Mouse (Mus musculus) CH12.LX (cell line): ENCODE results near the gene Vgll2. TPM values are rescaled to one million over a fixed set of nuclear protein-coding genes. Genes with fewer than 3 reads are reported as not detected.
A peak's percentile ranks its signal among the peaks of the same experiment; 100 is the strongest.

ENCODE experiments used
- DNase-seq: peaks from one replicate; pipeline ENCODE4 v3.0.0-alpha.2; 2013; ENCODE audit errors: extremely low read depth
- H3K27ac ChIP-seq: 2 replicates; pipeline ENCODE4 v1.5.1; 2012; ENCODE audit warnings: low read depth, mild to moderate bottlenecking, control low read depth, moderate library complexity; ENCODE audit not compliant: insufficient read depth
- H3K27me3 ChIP-seq: replicated peaks from 2 replicates; pipeline ENCODE3; 2012; ENCODE audit warnings: inconsistent platforms
- H3K36me3 ChIP-seq, 2 experiments: replicated peaks in 1 of 2; 2 replicates each; pipeline versions ENCODE3 to v1.6.1; 2012; ENCODE audit warnings: inconsistent platforms in 1 of 2, low read length in 1 of 2, mild to moderate bottlenecking in 1 of 2, mixed read lengths in 1 of 2, moderate library complexity in 1 of 2; ENCODE audit not compliant: control insufficient read depth in 1 of 2, insufficient read depth in 1 of 2
- H3K4me1 ChIP-seq, 2 experiments: 2 replicates each; pipeline ENCODE4 v1.6.1; 2012; ENCODE audit warnings: inconsistent platforms in 1 of 2, moderate library complexity in 1 of 2; ENCODE audit not compliant: insufficient read depth in 2 of 2, control insufficient read depth in 1 of 2
- H3K4me2 ChIP-seq: 2 replicates; pipeline ENCODE4 v1.6.1; 2012; ENCODE audit warnings: low read depth, mild to moderate bottlenecking, control low read depth; ENCODE audit not compliant: poor library complexity, insufficient read depth, severe bottlenecking
- H3K4me3 ChIP-seq, 3 experiments: fragments of 150-350 bp in 1 of 3; sonication (generic) in 1 of 3; replicated peaks in 1 of 3; 2 replicates each; pipeline versions ENCODE3 to v1.5.1; 2011 to 2012; ENCODE audit warnings: low read depth in 2 of 3, low read length in 2 of 3, mild to moderate bottlenecking in 2 of 3, moderate library complexity in 2 of 3, control low read depth in 1 of 3, improper control_type of control experiment in 1 of 3, inconsistent platforms in 1 of 3, mixed read lengths in 1 of 3; ENCODE audit not compliant: poor library complexity in 1 of 3
- H3K79me2 ChIP-seq: replicated peaks from 2 replicates; pipeline ENCODE4 v1.6.1; 2012; ENCODE audit warnings: mild to moderate bottlenecking, moderate library complexity; ENCODE audit not compliant: control insufficient read depth, poor library complexity, insufficient read depth, severe bottlenecking; ENCODE audit errors: extremely low read depth
- H3K9ac ChIP-seq: 2 replicates; pipeline ENCODE4 v1.6.1; 2012; ENCODE audit warnings: low read depth, mild to moderate bottlenecking, control low read depth, moderate library complexity; ENCODE audit not compliant: insufficient read depth
- H3K9me3 ChIP-seq: replicated peaks from 2 replicates; pipeline ENCODE3; 2012; ENCODE audit warnings: low read length, inconsistent platforms, mixed read lengths
- CHD2 ChIP-seq: IDR thresholded peaks from 2 replicates; pipeline ENCODE4 v1.6.1; 2011; ENCODE audit warnings: low read length, improper control_type of control experiment
- CTCF ChIP-seq, 2 experiments: IDR thresholded peaks in 1 of 2; conservative IDR thresholded peaks in 1 of 2; 2 replicates each; pipeline ENCODE4 v1.5.1; 2011 to 2012; ENCODE audit warnings: low read depth in 2 of 2, low read length in 2 of 2, improper control_type of control experiment in 1 of 2, inconsistent platforms in 1 of 2, mild to moderate bottlenecking in 1 of 2, moderate library complexity in 1 of 2
- EP300 ChIP-seq: IDR thresholded peaks from 2 replicates; pipeline ENCODE4 v1.6.1; 2011; ENCODE audit warnings: low read length, improper control_type of control experiment
- HCFC1 ChIP-seq: IDR thresholded peaks from 2 replicates; pipeline ENCODE4 v1.6.1; 2012; ENCODE audit warnings: low read depth, mild to moderate bottlenecking, inconsistent platforms, low read length, improper control_type of control experiment
- IRF4 ChIP-seq: IDR thresholded peaks from 2 replicates; pipeline ENCODE4 v1.6.1; 2014; ENCODE audit warnings: low read depth, mild to moderate bottlenecking, inconsistent platforms, low read length, improper control_type of control experiment
- KAT2A ChIP-seq: IDR thresholded peaks from 2 replicates; pipeline ENCODE4 v1.6.1; 2012; ENCODE audit warnings: low read length, improper control_type of control experiment, inconsistent platforms; ENCODE audit not compliant: insufficient replicate concordance
- MAFK ChIP-seq: IDR thresholded peaks from 2 replicates; pipeline ENCODE4 v1.6.1; 2011; ENCODE audit warnings: low read length, improper control_type of control experiment; ENCODE audit not compliant: insufficient replicate concordance
- MAX ChIP-seq: IDR thresholded peaks from 2 replicates; pipeline ENCODE4 v1.6.1; 2011; ENCODE audit warnings: low read length, improper control_type of control experiment
- MEF2A ChIP-seq: IDR thresholded peaks from 2 replicates; pipeline ENCODE4 v1.6.1; 2014; ENCODE audit warnings: low read depth, mild to moderate bottlenecking, inconsistent platforms, low read length, improper control_type of control experiment, borderline replicate concordance
- MYC ChIP-seq: IDR thresholded peaks from 2 replicates; pipeline ENCODE4 v1.6.1; 2011; ENCODE audit warnings: low read depth, mild to moderate bottlenecking, improper control_type of control experiment, low read length
- NELFE ChIP-seq: IDR thresholded peaks from 2 replicates; pipeline ENCODE4 v1.6.1; 2011; ENCODE audit warnings: low read depth, low read length, improper control_type of control experiment
- PAX5 ChIP-seq: IDR thresholded peaks from 2 replicates; pipeline ENCODE4 v1.6.1; 2012; ENCODE audit warnings: low read length, inconsistent platforms, mixed read lengths
- POLR2AphosphoS2 ChIP-seq: IDR thresholded peaks from 2 replicates; pipeline ENCODE4 v1.6.1; 2011; ENCODE audit warnings: low read depth, low read length, improper control_type of control experiment
- RAD21 ChIP-seq: IDR thresholded peaks from 2 replicates; pipeline ENCODE4 v1.6.1; 2011; ENCODE audit warnings: low read depth, mild to moderate bottlenecking, low read length, improper control_type of control experiment, moderate library complexity
- RCOR1 ChIP-seq: conservative IDR thresholded peaks from 2 replicates; pipeline ENCODE4 v1.6.1; 2012; ENCODE audit warnings: low read depth, mild to moderate bottlenecking, inconsistent platforms, low read length, improper control_type of control experiment
- SMC3 ChIP-seq: IDR thresholded peaks from 2 replicates; pipeline ENCODE4 v1.6.1; 2011; ENCODE audit warnings: low read depth, low read length, improper control_type of control experiment
- TCF12 ChIP-seq: IDR thresholded peaks from 2 replicates; pipeline ENCODE4 v1.6.1; 2014; ENCODE audit warnings: low read depth, mild to moderate bottlenecking, inconsistent platforms, low read length, improper control_type of control experiment
- ZMIZ1 ChIP-seq: IDR thresholded peaks from 2 replicates; pipeline ENCODE4 v1.6.1; 2012; ENCODE audit warnings: low read depth, mild to moderate bottlenecking, inconsistent platforms, low read length, improper control_type of control experiment
- dilution Hi-C: fragments of 300-500 bp; cut with MboI; formaldehyde crosslinking; loops from 2 replicates; pipeline ENCODE4 v1.14.3; 2020; ENCODE audit warnings: low sequenced_read_pairs; ENCODE audit not compliant: extremely low pct_unique_long_range_greater_than_20kb, extremely low pct_ligation_motif_present
- in situ Hi-C: fragments of 300-500 bp; cut with MboI; formaldehyde crosslinking; loops from 3 replicates; pipeline ENCODE4 v1.14.3; 2019; ENCODE audit warnings: low sequenced_read_pairs, low pct_ligation_motif_present, low pct_unique_long_range_greater_than_20kb, mixed read lengths
- polyA plus RNA-seq: library from polyadenylated mRNA; unstranded; fragments of >175 nt; gene quantifications from 2 replicates; pipeline ENCODE4 v1.2.1, GENCODE M21; 2012; ENCODE audit warnings: low read depth; ENCODE audit not compliant: insufficient read length
- total RNA-seq, 2 experiments: library from RNA; depleted of rRNA; stranded (reverse); fragments of 300-350 nt in 1 of 2; fragments of >200 nt in 1 of 2; gene quantifications; 2 replicates each; pipeline ENCODE4 v1.2.3; 2012 to 2014

Gene Vgll2
- total and polyA plus RNA-seq, 3 experiments: not detected

DNA sequence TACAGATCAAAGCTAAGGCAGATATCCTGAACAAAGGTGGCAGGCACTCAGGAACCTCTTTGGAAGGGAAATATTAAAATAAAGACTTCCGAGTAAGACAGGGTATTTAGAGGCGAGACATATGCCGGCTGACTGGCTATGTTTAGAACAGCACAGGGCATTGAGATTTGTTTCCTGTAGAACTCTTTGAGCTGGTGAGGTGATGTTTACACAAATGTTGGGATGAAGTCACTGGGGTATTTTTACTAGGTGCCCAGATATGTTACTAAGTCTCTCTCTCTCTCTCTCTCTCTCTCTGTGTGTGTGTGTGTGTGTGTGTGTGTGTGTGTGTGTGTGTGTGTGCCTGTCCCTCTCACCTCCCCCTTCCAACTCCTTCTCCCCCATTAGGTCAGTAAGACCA is 26.0 kb downstream of the Vgll2 start:
- Histone ChIP-seq H3K27me3 (no peaks in the 10 kb centered on the region), H3K9ac (no peak overlapping the region), H3K9me3 (no peaks in the 10 kb centered on the region), H3K27ac (no peak overlapping the region), H3K36me3 (no peaks in the 10 kb centered on the region), H3K79me2 (no peaks in the 10 kb centered on the region), H3K4me1 (no peaks in the 10 kb centered on the region), H3K4me3 (no peak overlapping the region), H3K4me2 (no peak overlapping the region)
- no peak for TF ChIP-seq KAT2A
- TF ChIP-seq CTCF (conservative IDR thresholded peaks at IDR 0.05 in 1 of 2, IDR thresholded peaks at IDR 0.05 in 1 of 2; ENCODE audit: low read depth in 2 of 2, low read length in 2 of 2): no peak
- no peak for TF ChIP-seq RCOR1
- no peak for TF ChIP-seq MAX
- no peak for TF ChIP-seq HCFC1
- no peak for TF ChIP-seq EP300
- no peak for TF ChIP-seq POLR2AphosphoS2
- no peak for TF ChIP-seq IRF4
- no peak for TF ChIP-seq PAX5
- no peak for TF ChIP-seq NELFE
- TF ChIP-seq MAFK: no peak
- no peak for TF ChIP-seq ZMIZ1
- TF ChIP-seq MYC: no peak
- no peak for TF ChIP-seq MEF2A
- TF ChIP-seq CHD2: no peak
- TF ChIP-seq TCF12: no peak
- in situ Hi-C loops (no loop called here), dilution Hi-C loops (no loop called here)
- no peak for DNase-seq

DNA sequence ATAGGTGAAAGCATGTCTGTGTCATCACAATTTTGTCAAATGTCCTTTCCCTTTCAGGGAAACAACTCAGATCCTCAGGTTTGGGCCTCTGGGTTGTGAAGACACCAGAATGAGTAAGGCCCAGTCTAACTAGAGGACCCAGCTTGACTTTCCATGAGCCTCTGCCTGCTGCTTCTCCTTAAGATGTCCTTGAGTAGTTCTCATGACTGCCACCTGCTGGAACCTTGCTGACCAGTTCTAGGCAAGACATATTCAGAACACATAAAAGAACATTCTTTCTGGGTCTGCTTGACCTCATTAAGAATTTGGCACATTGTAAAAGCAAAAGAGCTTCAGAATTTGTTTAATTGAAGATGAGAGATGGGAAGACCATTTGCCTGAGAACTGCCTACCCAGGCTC is 50.2 kb downstream of the Vgll2 start:
- H3K4me2 ChIP-seq: no peak overlapping the region
- H3K79me2 ChIP-seq: no peaks in the 10 kb centered on the region
- TF ChIP-seq SMC3 (peak; percentile 74), RAD21 (peak; percentile 43), CTCF (conservative IDR thresholded peaks at IDR 0.05 in 1 of 2, IDR thresholded peaks at IDR 0.05 in 1 of 2; ENCODE audit: low read depth in 2 of 2, low read length in 2 of 2) (peak; percentile 14 to 73; a peak in 2 of 4 replicates), MAX (no peak)
- in situ Hi-C loops (no loop called here), dilution Hi-C loops (no loop called here)
- H3K9me3 ChIP-seq: no peaks in the 10 kb centered on the region
- DNase-seq: peak; percentile 70
- H3K27me3 ChIP-seq: no peaks in the 10 kb centered on the region
- H3K4me1 ChIP-seq: no peaks in the 10 kb centered on the region
- no peak overlapping the region for H3K4me3 ChIP-seq
- no peaks in the 10 kb centered on the region for H3K36me3 ChIP-seq
- no peak overlapping the region for H3K27ac ChIP-seq
- no peak overlapping the region for H3K9ac ChIP-seq

Other genes starting within 250 kb of the Vgll2 start
- not detected in 2 replicates for gene Ros1, start 172.7 kb downstream of the Vgll2 start, total RNA-seq (2012; rRNA removed)
- gene Ros1, start 172.7 kb downstream of the Vgll2 start, total RNA-seq (2014; rRNA removed): not detected in 2 replicates
- not detected in 2 replicates for gene Ros1, start 172.7 kb downstream of the Vgll2 start, polyA plus RNA-seq
- 0.88 and 0.93 TPM in 2 replicates for gene Dcbld1, start 211.1 kb downstream of the Vgll2 start, total RNA-seq (2012; rRNA removed)
- gene Dcbld1, start 211.1 kb downstream of the Vgll2 start, total RNA-seq (2014; rRNA removed): 2.7 and 2.9 TPM in 2 replicates
- 3.5 TPM in 2 replicates for gene Dcbld1, start 211.1 kb downstream of the Vgll2 start, polyA plus RNA-seq